Mouse (Mus musculus) midbrain, embryonic 14.5 days (tissue): ENCODE data around the gene Tent4a. TPM values are rescaled to one million over a fixed set of nuclear protein-coding genes. Genes with fewer than 3 reads are reported as not detected.
A peak's percentile ranks its signal among the peaks of the same experiment; 100 is the strongest.

Experiments used
- ATAC-seq: fragments of 200-750 bp; cut with Nextera tagmentation; 2 replicates; pipeline ENCODE4 v1.8.0; 2017; ENCODE audit warnings: moderate number of reproducible peaks, moderate library complexity; ENCODE audit not compliant: low FRiP score, low TSS enrichment
- DNase-seq: peaks from one replicate; pipeline ENCODE4 v3.0.0-alpha.2; 2015
- H3K27ac ChIP-seq: fragments of 300-500 bp; sonication (generic); replicated peaks from 2 replicates; pipeline ENCODE4 v1.5.1; 2014; ENCODE audit warnings: mild to moderate bottlenecking, low read depth, low read length, moderate library complexity
- H3K27me3 ChIP-seq: fragments of 300-500 bp; sonication (generic); 2 replicates; pipeline ENCODE4 v1.6.1; 2014; ENCODE audit warnings: low read length, control low read depth, mixed read lengths; ENCODE audit not compliant: control insufficient read depth, insufficient read depth
- H3K36me3 ChIP-seq: fragments of 300-500 bp; sonication (generic); 2 replicates; pipeline ENCODE4 v1.6.1; 2014; ENCODE audit warnings: low read length, control low read depth; ENCODE audit not compliant: control insufficient read depth, insufficient read depth
- H3K4me1 ChIP-seq: fragments of 300-500 bp; sonication (generic); 2 replicates; pipeline ENCODE4 v1.6.1; 2014; ENCODE audit warnings: mild to moderate bottlenecking, antibody characterized with exemption, low read length, control low read depth; ENCODE audit not compliant: control insufficient read depth, insufficient read depth
- H3K4me2 ChIP-seq: fragments of 300-500 bp; sonication (generic); 2 replicates; pipeline ENCODE4 v1.6.1; 2014; ENCODE audit warnings: mild to moderate bottlenecking, low read length, moderate library complexity
- H3K4me3 ChIP-seq: fragments of 300-500 bp; sonication (generic); replicated peaks from 2 replicates; pipeline ENCODE4 v1.5.1; 2014; ENCODE audit warnings: low read depth, low read length
- H3K9ac ChIP-seq: fragments of 300-500 bp; sonication (generic); replicated peaks from 2 replicates; pipeline ENCODE4 v1.6.1; 2014; ENCODE audit warnings: mild to moderate bottlenecking, low read length, moderate library complexity
- H3K9me3 ChIP-seq: fragments of 300-500 bp; sonication (generic); 2 replicates; pipeline ENCODE4 v1.6.1; 2016; ENCODE audit warnings: low read length, control low read depth, mixed read lengths; ENCODE audit not compliant: control insufficient read depth
- WGBS: fragments of 180-500 bp; shearing (Covaris S2); extraction: QIAGEN DNeasy Blood & Tissue Kit; methylation state at CpG from one replicate; pipeline ENCODE4 v1.1.7; 2014; 5-methylcytosine and 5-hydroxymethylcytosine counted together
- polyA plus RNA-seq: library from polyadenylated mRNA; unstranded; fragments of >200 nt; fragmentation: Nextera tagmentation; extraction: Ambion mirVana; gene quantifications from 2 replicates; pipeline ENCODE4 v1.2.1, GENCODE M21; 2014

The Tent4a gene
- polyA plus RNA-seq, 1 experiment from 2014 or later: 11.5 TPM

DNA sequence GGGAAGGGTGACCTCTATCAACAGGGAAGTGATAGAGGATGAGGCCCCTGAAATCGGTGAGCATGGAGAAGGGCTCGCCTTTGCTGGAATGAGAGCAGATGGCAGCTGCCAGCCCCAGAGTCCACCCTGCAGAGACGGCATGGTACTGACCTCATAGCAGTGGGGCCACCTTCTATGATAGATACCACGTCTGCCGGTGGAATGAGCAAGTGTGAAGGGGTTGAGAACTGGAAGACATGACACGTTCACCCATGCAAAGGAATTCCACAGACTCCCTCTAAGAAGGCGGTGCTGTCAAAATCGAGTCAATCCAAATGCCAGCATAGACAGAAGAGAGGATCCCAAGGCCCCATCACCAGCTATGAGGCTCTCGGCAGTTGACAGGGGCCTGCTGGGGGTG is 19.8 kb upstream of the Tent4a start:
- H3K9ac ChIP-seq: no peak overlapping the region
- no peak for DNase-seq

DNA sequence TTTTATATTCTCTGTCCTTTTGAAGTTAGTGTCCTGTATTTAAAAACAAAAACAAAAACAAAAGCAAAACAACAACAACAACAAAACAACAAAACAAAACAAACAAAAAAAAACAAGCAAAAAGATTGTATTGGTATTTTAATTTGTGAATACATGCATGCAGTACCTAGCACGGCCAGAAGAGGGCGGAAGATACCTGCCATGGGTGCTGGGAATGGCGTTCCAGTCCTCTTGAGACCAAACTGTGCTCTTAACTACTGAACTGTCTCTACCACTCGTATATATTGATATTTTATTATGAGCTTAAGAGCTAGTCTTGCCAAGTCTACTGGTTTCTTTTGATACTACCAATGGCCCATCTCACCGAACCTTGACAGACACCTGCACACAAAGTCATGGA is 18.6 kb upstream of the Tent4a start:
- WGBS: 20% methylated on average over 5 of the region's 5 CpGs

More for the DNA sequence above, 19.8 kb upstream of the Tent4a start:
- peaks cover 3% of the 10 kb centered on the region; the same call in 1 of the 2 replicates for H3K4me1 ChIP-seq
- H3K27ac ChIP-seq: no peak overlapping the region
- H3K4me3 ChIP-seq: no peak overlapping the region
- H3K36me3 ChIP-seq: no peaks in the 10 kb centered on the region
- 82% methylated on average over 9 of the region's 9 CpGs for WGBS
- ATAC-seq: no peak
- H3K9me3 ChIP-seq: no peaks in the 10 kb centered on the region
- no peak overlapping the region for H3K4me2 ChIP-seq
- no peaks in the 10 kb centered on the region for H3K27me3 ChIP-seq

DNA sequence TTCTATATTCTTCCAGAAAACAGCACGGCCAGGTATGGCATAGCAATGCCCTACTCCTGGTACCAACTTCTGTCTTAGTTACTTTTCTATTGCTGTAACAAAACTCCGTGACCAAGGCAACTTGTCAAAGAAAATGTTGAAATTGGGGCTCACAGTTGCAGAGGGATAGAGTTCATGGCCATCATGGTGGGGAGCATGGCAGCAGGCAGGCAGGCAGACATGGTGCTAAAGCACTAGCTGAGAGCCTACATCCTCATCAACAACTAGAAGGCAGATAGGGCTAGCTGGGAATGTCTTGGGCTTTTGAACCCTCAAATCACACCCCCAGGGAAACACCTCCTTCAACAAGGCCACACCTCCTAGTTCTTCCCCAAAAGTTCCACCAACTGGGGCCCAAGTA is 16.4 kb upstream of the Tent4a start:
- no peaks in the 10 kb centered on the region for H3K36me3 ChIP-seq

More for the DNA sequence above, 18.6 kb upstream of the Tent4a start:
- Histone ChIP-seq H3K4me1 (no peaks in the 10 kb centered on the region), H3K4me3 (no peak overlapping the region), H3K9me3 (no peaks in the 10 kb centered on the region), H3K27ac (no peak overlapping the region), H3K27me3 (no peaks in the 10 kb centered on the region), H3K36me3 (no peaks in the 10 kb centered on the region), H3K9ac (no peak overlapping the region), H3K4me2 (no peak overlapping the region)
- ATAC-seq (no peak), DNase-seq (peak; percentile 66)

DNA sequence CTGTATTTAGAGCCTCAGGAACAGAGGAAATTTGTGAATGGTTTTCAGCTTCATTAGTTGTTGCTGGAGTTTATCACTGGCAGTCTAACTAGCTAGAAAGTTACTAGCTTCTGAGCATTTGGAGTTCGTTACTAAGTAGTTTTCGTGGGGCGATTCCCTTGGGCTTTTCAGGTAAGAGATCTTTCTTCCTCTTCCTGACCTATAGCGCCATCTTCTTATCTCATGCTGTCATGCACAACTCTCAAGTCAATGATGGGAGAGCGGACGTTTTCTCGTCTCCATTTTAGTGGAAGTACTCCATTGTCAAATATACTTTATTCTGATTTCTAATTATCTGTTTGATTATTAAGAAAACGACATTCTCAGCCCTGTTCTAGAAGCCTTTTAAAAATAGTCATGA is 15.6 kb upstream of the Tent4a start:
- H3K9me3 ChIP-seq: no peaks in the 10 kb centered on the region
- ATAC-seq: no peak
- H3K4me3 ChIP-seq: no peak overlapping the region
- H3K4me2 ChIP-seq: no peak overlapping the region
- no peaks in the 10 kb centered on the region for H3K4me1 ChIP-seq
- H3K27ac ChIP-seq: no peak overlapping the region
- 54% methylated on average over 8 of the region's 8 CpGs for WGBS
- DNase-seq: no peak
- no peaks in the 10 kb centered on the region for H3K36me3 ChIP-seq
- no peaks in the 10 kb centered on the region for H3K27me3 ChIP-seq
- no peak overlapping the region for H3K9ac ChIP-seq

More for the DNA sequence above, 16.4 kb upstream of the Tent4a start:
- no peaks in the 10 kb centered on the region for H3K4me1 ChIP-seq
- H3K9me3 ChIP-seq: no peaks in the 10 kb centered on the region
- H3K27ac ChIP-seq: no peak overlapping the region
- no peak overlapping the region for H3K4me3 ChIP-seq
- no peak overlapping the region for H3K4me2 ChIP-seq
- 92% methylated on average over 2 of the region's 2 CpGs for WGBS
- DNase-seq (no peak), ATAC-seq (no peak)
- no peaks in the 10 kb centered on the region for H3K27me3 ChIP-seq
- H3K9ac ChIP-seq: no peak overlapping the region

DNA sequence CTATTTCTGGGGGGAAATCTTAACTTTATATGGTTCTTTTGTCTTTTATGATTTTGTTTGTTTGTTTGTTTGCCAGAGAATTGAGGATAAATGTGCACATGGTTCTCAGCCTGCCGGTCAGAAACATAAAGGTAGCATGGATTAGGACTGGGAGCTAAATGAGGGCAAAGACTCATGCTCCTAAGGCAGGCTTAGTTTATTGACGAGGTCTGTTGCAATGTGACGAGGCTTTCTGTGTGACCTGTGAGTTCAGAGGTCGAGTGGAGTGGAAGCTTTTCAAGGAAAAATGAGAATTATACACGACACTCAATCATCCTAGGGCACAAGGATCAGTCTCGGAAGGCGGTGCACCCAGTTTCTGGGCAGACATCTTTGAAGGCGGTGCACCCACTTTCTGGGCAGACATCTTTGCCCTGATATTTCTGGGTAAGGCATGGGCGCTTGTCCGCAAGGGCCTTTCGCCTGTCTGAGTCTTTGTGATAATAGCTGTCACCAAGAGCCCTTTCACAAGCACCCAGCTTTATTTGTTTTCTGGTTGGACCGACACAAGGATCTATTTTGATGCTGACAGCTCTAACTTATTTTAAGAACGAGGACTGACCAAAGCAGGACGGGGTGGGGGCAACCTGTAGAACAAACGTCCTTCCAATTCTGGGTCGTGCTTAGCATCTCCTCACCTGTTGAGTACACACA is 13.2 kb upstream of the Tent4a start:
- H3K27ac ChIP-seq: no peak overlapping the region
- no peak overlapping the region for H3K9ac ChIP-seq
- ATAC-seq (no peak), DNase-seq (no peak)
- WGBS: 72% methylated on average over 16 of the region's 16 CpGs
- H3K4me1 ChIP-seq: peaks cover 9% of the 10 kb centered on the region; the same call in 1 of the 2 replicates
- H3K4me3 ChIP-seq: no peak overlapping the region
- no peaks in the 10 kb centered on the region for H3K9me3 ChIP-seq
- no peaks in the 10 kb centered on the region for H3K36me3 ChIP-seq
- H3K27me3 ChIP-seq: no peaks in the 10 kb centered on the region
- no peak overlapping the region for H3K4me2 ChIP-seq

DNA sequence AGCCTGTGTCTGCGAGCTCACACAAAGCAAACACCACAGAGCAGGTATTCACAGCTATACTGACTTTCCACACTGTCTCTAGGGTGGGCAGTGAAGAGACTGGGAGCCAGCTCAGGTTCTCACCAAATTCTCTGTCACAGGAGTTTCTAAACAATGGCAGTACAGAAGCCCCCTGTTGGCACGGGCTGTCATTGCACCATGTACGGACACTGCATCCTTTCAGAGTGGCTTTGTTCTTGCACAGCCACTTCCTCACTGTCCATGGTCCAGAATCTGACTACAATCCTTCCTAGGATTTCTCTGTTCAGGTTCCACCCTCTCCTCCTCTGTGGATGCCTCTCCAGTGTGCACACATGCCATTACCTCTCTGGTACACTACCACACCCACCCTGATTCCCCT is 10.6 kb upstream of the Tent4a start:
- Histone ChIP-seq H3K4me1 (peaks cover 17% of the 10 kb centered on the region; the same call in 1 of the 2 replicates), H3K4me2 (no peak overlapping the region), H3K9ac (no peak overlapping the region), H3K27ac (no peak overlapping the region), H3K9me3 (no peaks in the 10 kb centered on the region), H3K4me3 (no peak overlapping the region), H3K27me3 (no peaks in the 10 kb centered on the region), H3K36me3 (no peaks in the 10 kb centered on the region)
- ATAC-seq (0 out of 2 replicates have a peak, but pooled peaks have one; percentile 10), DNase-seq (peak; percentile 69)
- 29% methylated on average over 3 of the region's 3 CpGs for WGBS

DNA sequence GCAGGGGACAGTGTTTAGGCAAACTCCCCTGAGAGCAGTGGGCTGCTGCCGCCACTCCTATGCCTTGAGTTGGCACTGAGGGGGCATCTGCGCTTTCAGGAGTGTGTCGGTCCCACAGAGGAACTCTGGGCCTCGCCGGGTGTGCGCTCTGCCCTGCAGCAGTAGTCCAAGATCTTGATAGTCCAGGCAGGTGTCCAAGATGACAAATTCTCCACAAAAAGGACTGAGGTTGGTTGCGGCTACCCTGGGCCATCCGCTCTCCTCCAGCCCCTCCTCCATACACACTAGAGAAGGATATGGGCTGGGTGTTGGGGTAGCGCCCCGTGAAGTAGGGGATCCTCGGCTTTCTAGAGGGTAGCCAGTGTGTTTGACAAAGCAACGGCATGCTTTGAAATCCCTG is 9.2 kb upstream of the Tent4a start:
- H3K27me3 ChIP-seq: no peaks in the 10 kb centered on the region
- peaks cover 27% of the 10 kb centered on the region; the same call in 1 of the 2 replicates for H3K4me1 ChIP-seq
- 50% methylated on average over 12 of the region's 12 CpGs for WGBS
- H3K9ac ChIP-seq: 0 out of 2 replicates have a peak overlapping the region, but pooled peaks have one; percentile 26
- ATAC-seq: no peak
- H3K36me3 ChIP-seq: no peaks in the 10 kb centered on the region
- H3K9me3 ChIP-seq: no peaks in the 10 kb centered on the region
- no peak overlapping the region for H3K27ac ChIP-seq
- no peak for DNase-seq
- H3K4me2 ChIP-seq: peak overlapping the region; percentile 19; the same call in 1 of the 2 replicates
- H3K4me3 ChIP-seq: no peak overlapping the region

DNA sequence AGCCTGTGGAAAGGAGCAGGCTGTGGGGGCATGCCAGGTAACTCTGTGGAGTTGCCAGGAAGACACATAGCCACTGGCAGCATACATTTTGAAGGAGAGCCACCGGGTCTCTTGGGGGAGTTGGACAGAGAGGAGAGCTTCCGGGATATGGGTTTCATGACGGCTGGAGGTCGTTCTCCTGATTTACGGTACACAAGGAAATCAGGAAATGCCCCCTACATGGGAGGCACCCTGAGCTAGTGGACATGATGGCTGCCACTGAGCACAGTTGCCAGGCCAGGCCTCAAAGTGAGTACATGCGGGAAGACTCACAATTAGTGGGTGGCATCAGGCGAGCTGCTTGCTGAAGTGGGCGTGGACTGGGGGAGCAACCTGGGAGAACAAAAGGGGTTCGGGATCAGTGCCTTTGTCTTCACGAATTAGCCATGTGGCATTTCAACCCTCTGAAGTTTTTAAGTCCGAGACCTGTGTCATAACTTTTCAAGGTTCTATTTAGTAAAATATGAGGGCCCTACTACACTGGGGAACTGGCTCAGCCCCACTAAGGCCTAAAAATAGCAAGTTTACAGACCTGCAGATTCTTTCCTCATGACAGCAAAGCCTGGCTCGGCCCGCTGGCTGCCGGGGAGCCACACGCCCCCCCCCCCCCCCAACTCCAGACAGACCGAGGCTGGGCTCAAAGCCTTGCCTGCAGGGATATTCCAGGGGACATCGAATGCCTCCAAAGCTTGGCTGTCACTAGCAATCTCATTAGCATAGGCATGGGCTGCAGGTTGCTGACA is 8.3 kb upstream of the Tent4a start:
- ATAC-seq (no peak), DNase-seq (no peak)
- no peaks in the 10 kb centered on the region for H3K9me3 ChIP-seq
- H3K4me1 ChIP-seq: peaks cover 29% of the 10 kb centered on the region; the same call in 1 of the 2 replicates
- H3K4me2 ChIP-seq: no peak overlapping the region
- no peak overlapping the region for H3K9ac ChIP-seq
- WGBS: 36% methylated on average over 17 of the region's 17 CpGs
- H3K27me3 ChIP-seq: no peaks in the 10 kb centered on the region
- no peak overlapping the region for H3K27ac ChIP-seq
- no peaks in the 10 kb centered on the region for H3K36me3 ChIP-seq
- H3K4me3 ChIP-seq: no peak overlapping the region
